Mouse (Mus musculus) neural tube, postnatal 0 days (tissue): ENCODE measurements around the gene Cyp3a59. TPM values are rescaled to one million over a fixed set of nuclear protein-coding genes. Genes with fewer than 3 reads are reported as not detected.

ENCODE experiments used
- polyA plus RNA-seq: library from polyadenylated mRNA; unstranded; fragments of >200 nt; fragmentation: Nextera tagmentation; extraction: Ambion mirVana; gene quantifications from 2 replicates; pipeline ENCODE4 v1.2.1, GENCODE M21; 2015

The Cyp3a59 gene
- polyA plus RNA-seq = not detected in 2 replicates

GRCm38 (mm10) chr5:146078945-146079344 is at the start of gene Cyp3a59:
Gene Cyp3a59 (plus strand): TSS chr5:146079257.

GRCm38 (mm10) chr5:146160439-146160838 is 81.4 kb downstream of the Cyp3a59 start, which contains the start of gene Gm5565:
Gene Gm5565 (minus strand): TSS chr5:146160539.

Other genes with a start within 250 kb of the Cyp3a59 start
- gene Cyp3a11, start 199.3 kb upstream of the Cyp3a59 start, polyA plus RNA-seq = not detected in 2 replicates
- gene Cyp3a25, start 69.6 kb upstream of the Cyp3a59 start, polyA plus RNA-seq = not detected in 2 replicates
- gene Gm5565, start 81.3 kb downstream of the Cyp3a59 start, polyA plus RNA-seq = not detected in 2 replicates
- not detected in 2 replicates for gene Gm6309, start 91.5 kb downstream of the Cyp3a59 start, polyA plus RNA-seq
- gene 1700001J03Rik, start 106.0 kb downstream of the Cyp3a59 start, polyA plus RNA-seq = not detected in 2 replicates
- 22.1 and 23.5 TPM in 2 replicates for gene Rnf6, start 142.3 kb downstream of the Cyp3a59 start, polyA plus RNA-seq
- gene Cdk8, start 152.0 kb downstream of the Cyp3a59 start, polyA plus RNA-seq = 17.6 and 18.1 TPM in 2 replicates